Mouse (Mus musculus) liver, adult 2 months (tissue): Measurements from ENCODE around the gene Nrbf2.

Experiments
- CTCF ChIP-seq: fragments of 200-500 bp; IDR thresholded peaks from 2 replicates; pipeline ENCODE4 v1.5.1; 2011; ENCODE audit warnings: low read depth, low read length, control low read depth
- POLR2A ChIP-seq: fragments of 200-500 bp; IDR thresholded peaks from 2 replicates; pipeline ENCODE4 v1.6.1; 2011; ENCODE audit warnings: low read length, control low read depth; ENCODE audit not compliant: insufficient read depth; ENCODE audit errors: extremely low read depth

DNA sequence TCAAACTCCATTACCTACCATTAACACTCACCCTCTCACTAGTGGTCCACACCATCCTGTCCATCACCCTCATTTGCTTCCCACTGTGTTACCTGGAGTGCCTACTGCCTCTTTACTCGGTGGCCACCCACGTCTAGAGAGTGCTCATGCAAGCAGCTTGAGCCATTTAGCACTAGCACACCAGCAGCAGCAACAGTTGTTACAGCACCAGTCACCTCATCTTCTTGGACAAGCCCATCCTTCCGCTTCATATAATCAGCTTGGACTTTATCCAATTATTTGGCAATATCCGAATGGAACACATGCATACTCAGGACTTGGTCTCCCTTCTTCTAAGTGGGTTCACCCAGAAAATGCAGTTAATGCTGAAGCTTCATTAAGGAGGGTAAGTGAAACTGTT lies 64.9 kb downstream of the Nrbf2 start:
- TF ChIP-seq CTCF (no peak), POLR2A (no peak)
